Mouse (Mus musculus): ENCODE data around the gene Cdh20.

DNA sequence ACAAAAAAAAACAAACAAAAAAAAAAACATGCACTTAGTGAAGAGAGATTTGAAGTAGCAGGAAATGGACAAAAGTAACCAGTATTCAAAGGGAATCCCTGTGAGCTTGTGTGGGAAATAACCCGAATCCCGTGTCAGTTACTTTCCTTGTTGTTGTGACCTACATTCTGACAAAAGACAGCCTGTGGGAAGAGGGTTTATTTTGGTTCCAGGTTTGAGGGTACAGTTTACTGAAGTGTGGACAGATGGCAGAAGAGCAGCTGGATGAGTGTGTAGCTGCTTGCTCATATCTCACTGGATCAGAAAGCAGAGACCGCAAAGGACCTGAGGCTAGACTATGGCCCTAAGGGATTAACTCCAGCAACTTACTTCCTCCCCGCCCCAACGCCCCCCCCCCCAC, 135.1 kb downstream of the Cdh20 start:
- TF ChIP-seq CTCF (IDR thresholded peaks at IDR 0.05; ENCODE audit: low read depth) (no peak), EP300 (IDR thresholded peaks at IDR 0.05; ENCODE audit: low read depth) (no peak)
